Mouse (Mus musculus) stomach, embryonic 16.5 days (tissue): Measurements from ENCODE around the gene Hhip. TPM values are rescaled to one million over a fixed set of nuclear protein-coding genes. Genes with fewer than 3 reads are reported as not detected.

ENCODE experiments used
- ATAC-seq: fragments of 200-750 bp; cut with Nextera tagmentation; 2 replicates; pipeline ENCODE4 v1.8.0; 2017; ENCODE audit warnings: moderate number of reproducible peaks, moderate TSS enrichment; ENCODE audit not compliant: insufficient read depth, low FRiP score
- H3K27ac ChIP-seq: fragments of 300-500 bp; sonication (generic); 2 replicates; pipeline ENCODE4 v1.5.1; 2014; ENCODE audit warnings: low read length
- H3K27me3 ChIP-seq: fragments of 300-500 bp; sonication (generic); 2 replicates; pipeline ENCODE4 v1.6.1; 2014; ENCODE audit warnings: low read length, control low read depth, mixed read lengths; ENCODE audit not compliant: control insufficient read depth, insufficient read depth
- H3K36me3 ChIP-seq: fragments of 300-500 bp; sonication (generic); 2 replicates; pipeline ENCODE4 v1.6.1; 2014; ENCODE audit warnings: low read length; ENCODE audit not compliant: control insufficient read depth, insufficient read depth
- H3K4me1 ChIP-seq: fragments of 300-500 bp; sonication (generic); 2 replicates; pipeline ENCODE4 v1.6.1; 2014; ENCODE audit warnings: low read length, control low read depth, mixed read lengths; ENCODE audit not compliant: control insufficient read depth, insufficient read depth
- H3K4me2 ChIP-seq: fragments of 300-500 bp; sonication (generic); 2 replicates; pipeline ENCODE4 v1.6.1; 2014; ENCODE audit warnings: low read depth, low read length, mixed read lengths
- H3K4me3 ChIP-seq: fragments of 300-500 bp; sonication (generic); replicated peaks from 2 replicates; pipeline ENCODE4 v1.5.1; 2014; ENCODE audit warnings: mild to moderate bottlenecking, low read length
- H3K9ac ChIP-seq: fragments of 300-500 bp; sonication (generic); 2 replicates; pipeline ENCODE4 v1.6.1; 2014; ENCODE audit warnings: low read length
- H3K9me3 ChIP-seq: fragments of 300-500 bp; sonication (generic); replicated peaks from 2 replicates; pipeline ENCODE4 v1.6.1; 2016; ENCODE audit warnings: low read length, control low read depth; ENCODE audit not compliant: control insufficient read depth
- WGBS: fragments of 180-500 bp; shearing (Covaris S2); extraction: QIAGEN DNeasy Blood & Tissue Kit; methylation state at CpG from one replicate; pipeline ENCODE4 v1.1.7; 2014; 5-methylcytosine and 5-hydroxymethylcytosine counted together
- polyA plus RNA-seq: library from polyadenylated mRNA; unstranded; fragments of >200 nt; fragmentation: Nextera tagmentation; extraction: Ambion mirVana; gene quantifications from 2 replicates; pipeline ENCODE4 v1.2.1, GENCODE M21; 2015

The Hhip gene
- polyA plus RNA-seq = 15.2 and 16.7 TPM in 2 replicates

GRCm38 (mm10) chr8:80057198-80058174, at the start of gene Hhip:
TSS of gene Hhip (minus strand) at chr8:80058006.
- Histone ChIP-seq H3K4me2 (peak within 1 kb of the TSS; percentile 79), H3K36me3 (no peaks in the 10 kb centered on the region), H3K9me3 (no peaks in the 10 kb centered on the region), H3K9ac (peak within 1 kb of the TSS; percentile 63), H3K4me1 (peaks cover 7% of the 10 kb centered on the region; the same call in 1 of the 2 replicates), H3K4me3 (peak within 1 kb of the TSS; percentile 60), H3K27ac (peak within 1 kb of the TSS; percentile 25; the same call in 1 of the 2 replicates), H3K27me3 (peaks cover 9% of the 10 kb centered on the region)
- under 1% methylated on average over 39 of the region's 56 CpGs for WGBS
- peak; percentile 77; the same call in 1 of the 2 replicates for ATAC-seq

GRCm38 (mm10) chr8:80087021-80087420, 29.2 kb upstream of the Hhip start:
- H3K4me3 ChIP-seq = no peak overlapping the region
- H3K9ac ChIP-seq = no peak overlapping the region
- no peaks in the 10 kb centered on the region for H3K9me3 ChIP-seq
- H3K27me3 ChIP-seq = no peaks in the 10 kb centered on the region
- no peaks in the 10 kb centered on the region for H3K4me1 ChIP-seq
- no peak overlapping the region for H3K27ac ChIP-seq
- no peaks in the 10 kb centered on the region for H3K36me3 ChIP-seq
- WGBS = 83% methylated on average over 2 of the region's 2 CpGs
- no peak overlapping the region for H3K4me2 ChIP-seq
- ATAC-seq = no peak

GRCm38 (mm10) chr8:80058193-80058592, 387 bp upstream of the Hhip start:
- Histone ChIP-seq H3K36me3 (no peaks in the 10 kb centered on the region), H3K27ac (peak overlapping the region; percentile 25; the same call in 1 of the 2 replicates), H3K4me1 (peaks cover 7% of the 10 kb centered on the region; the same call in 1 of the 2 replicates), H3K4me3 (peak overlapping the region; percentile 60), H3K4me2 (peak overlapping the region; percentile 79), H3K9ac (peak overlapping the region; percentile 63; the same call in 1 of the 2 replicates), H3K27me3 (peaks cover 9% of the 10 kb centered on the region), H3K9me3 (no peaks in the 10 kb centered on the region)
- peak; percentile 28; the same call in 1 of the 2 replicates for ATAC-seq
- WGBS = 10% methylated on average over 7 of the region's 12 CpGs

GRCm38 (mm10) chr8:80056331-80057070, 1.3 kb downstream of the Hhip start:
- Histone ChIP-seq H3K4me3 (peak overlapping the region; percentile 60), H3K9me3 (no peaks in the 10 kb centered on the region), H3K4me1 (peaks cover 7% of the 10 kb centered on the region; the same call in 1 of the 2 replicates), H3K27ac (no peak overlapping the region), H3K27me3 (peaks cover 9% of the 10 kb centered on the region), H3K36me3 (no peaks in the 10 kb centered on the region), H3K9ac (peak overlapping the region; percentile 63), H3K4me2 (peak overlapping the region; percentile 79)
- WGBS = 9% methylated on average over 13 of the region's 13 CpGs
- ATAC-seq = no peak

GRCm38 (mm10) chr8:80055777-80056176, 2.0 kb downstream of the Hhip start:
- peaks cover 9% of the 10 kb centered on the region for H3K27me3 ChIP-seq
- 11% methylated on average over 10 of the region's 10 CpGs for WGBS
- H3K4me2 ChIP-seq = peak overlapping the region; percentile 79

GRCm38 (mm10) chr8:80055094-80055493, 2.7 kb downstream of the Hhip start:
- H3K36me3 ChIP-seq = no peaks in the 10 kb centered on the region
- 23% methylated on average over 6 of the region's 6 CpGs for WGBS
- H3K4me1 ChIP-seq = peaks cover 7% of the 10 kb centered on the region; the same call in 1 of the 2 replicates
- H3K4me2 ChIP-seq = peak overlapping the region; percentile 79
- H3K27ac ChIP-seq = 0 out of 2 replicates have a peak overlapping the region, but pooled peaks have one; percentile 23
- no peaks in the 10 kb centered on the region for H3K9me3 ChIP-seq
- no peak for ATAC-seq
- peaks cover 9% of the 10 kb centered on the region for H3K27me3 ChIP-seq
- peak overlapping the region; percentile 60 for H3K4me3 ChIP-seq
- peak overlapping the region; percentile 47; the same call in 1 of the 2 replicates for H3K9ac ChIP-seq

More at GRCm38 (mm10) chr8:80055777-80056176, 2.0 kb downstream of the Hhip start:
- ATAC-seq = no peak
- no peaks in the 10 kb centered on the region for H3K36me3 ChIP-seq
- peak overlapping the region; percentile 47 for H3K9ac ChIP-seq
- H3K4me3 ChIP-seq = peak overlapping the region; percentile 60
- H3K9me3 ChIP-seq = no peaks in the 10 kb centered on the region
- H3K27ac ChIP-seq = peak overlapping the region; percentile 23; the same call in 1 of the 2 replicates
- peaks cover 7% of the 10 kb centered on the region; the same call in 1 of the 2 replicates for H3K4me1 ChIP-seq

GRCm38 (mm10) chr8:80054216-80054615, 3.6 kb downstream of the Hhip start:
- Histone ChIP-seq H3K9ac (no peak overlapping the region), H3K4me3 (peak overlapping the region; percentile 13; the same call in 1 of the 2 replicates), H3K27ac (no peak overlapping the region), H3K4me2 (peak overlapping the region; percentile 30; the same call in 1 of the 2 replicates), H3K4me1 (peaks cover 7% of the 10 kb centered on the region; the same call in 1 of the 2 replicates), H3K27me3 (peaks cover 9% of the 10 kb centered on the region), H3K36me3 (no peaks in the 10 kb centered on the region), H3K9me3 (no peaks in the 10 kb centered on the region)
- no peak for ATAC-seq
- 25% methylated on average over 4 of the region's 4 CpGs for WGBS

- Histone ChIP-seq H3K4me3 (no peak overlapping the region), H3K36me3 (no peaks in the 10 kb centered on the region), H3K4me2 (no peak overlapping the region), H3K27me3 (peaks cover 9% of the 10 kb centered on the region), H3K9me3 (no peaks in the 10 kb centered on the region), H3K4me1 (peaks cover 7% of the 10 kb centered on the region; the same call in 1 of the 2 replicates), H3K9ac (no peak overlapping the region), H3K27ac (no peak overlapping the region)
- 27% methylated on average over 1 of the region's 1 CpGs for WGBS
- no peak for ATAC-seq
Measured at GRCm38 (mm10) chr8:80052838-80053237, 5.0 kb downstream of the Hhip start.
